ENCODE assay signal across 22 mouse cellular contexts in genomic region chr17:30406002-30406401, GRCm38 (mm10).
DNase-seq lines count a peak whose midpoint lies in the region; ATAC-seq and TF ChIP-seq lines count a peak whose summit lies in the region.
"Had no signal": no experiment of that assay in that cellular context is flagged by ENCODE, and none has a peak within 500 bp of the region (broad histone marks: within the 10 kb centered on the region; RNA-seq: fewer than 3 reads in every experiment).

No protein-coding gene starts in this region.

- H3K9ac ChIP-seq in intestine, postnatal 0 days (ENCODE audit: low read depth, low read length), result no peak overlapping the region
- no peak overlapping the region for H3K9ac ChIP-seq in intestine, embryonic 16.5 days (ENCODE audit: low read depth, low read length)
- H3K9ac ChIP-seq in lung, postnatal 0 days (replicated peaks; ENCODE audit: low read depth), result no peak overlapping the region
- H3K9ac ChIP-seq: embryonic facial prominence, embryonic 15.5 days; limb, embryonic 13.5 days; liver, embryonic 12.5 days; lung, embryonic 15.5 days; neural tube, embryonic 15.5 days had no signal

- H3K27me3 ChIP-seq in intestine, postnatal 0 days (replicated peaks; ENCODE audit: control insufficient read depth, insufficient read depth, low read length), result no peaks in the 10 kb centered on the region
- H3K27me3 ChIP-seq in intestine, embryonic 16.5 days (replicated peaks; ENCODE audit: control insufficient read depth, insufficient read depth, low read length), result no peaks in the 10 kb centered on the region
- no peaks in the 10 kb centered on the region for H3K27me3 ChIP-seq in lung, postnatal 0 days (replicated peaks; ENCODE audit: insufficient read depth, low read length)
- H3K27me3 ChIP-seq: embryonic facial prominence, embryonic 15.5 days; limb, embryonic 13.5 days; liver, embryonic 12.5 days; lung, embryonic 15.5 days; neural tube, embryonic 15.5 days had no signal

- 93% methylated on average over 7 of the region's 7 CpGs for WGBS in intestine, postnatal 0 days
- 95% methylated on average over 7 of the region's 7 CpGs for WGBS in intestine, embryonic 16.5 days
- 95% methylated on average over 7 of the region's 7 CpGs for WGBS in lung, postnatal 0 days

- no peaks in the 10 kb centered on the region for H3K36me3 ChIP-seq in intestine, postnatal 0 days (ENCODE audit: control insufficient read depth, insufficient read depth)
- H3K36me3 ChIP-seq in intestine, embryonic 16.5 days (ENCODE audit: control insufficient read depth, insufficient read depth, low read length), result no peaks in the 10 kb centered on the region
- no peaks in the 10 kb centered on the region for H3K36me3 ChIP-seq in lung, postnatal 0 days (ENCODE audit: insufficient read depth, low read length)
- H3K36me3 ChIP-seq: embryonic facial prominence, embryonic 15.5 days; limb, embryonic 13.5 days; liver, embryonic 12.5 days; lung, embryonic 15.5 days; neural tube, embryonic 15.5 days had no signal

- H3K4me3 ChIP-seq in intestine, postnatal 0 days (ENCODE audit: low read depth, low read length), result no peak overlapping the region
- H3K4me3 ChIP-seq in intestine, embryonic 16.5 days (ENCODE audit: low read length), result no peak overlapping the region
- no peak overlapping the region for H3K4me3 ChIP-seq in lung, postnatal 0 days (ENCODE audit: low read depth, low read length)
- H3K4me3 ChIP-seq: embryonic facial prominence, embryonic 15.5 days; limb, embryonic 13.5 days; liver, embryonic 12.5 days; lung, embryonic 15.5 days; neural tube, embryonic 15.5 days had no signal

- no peak overlapping the region for H3K4me2 ChIP-seq in intestine, postnatal 0 days (replicated peaks; ENCODE audit: low read depth)
- no peak overlapping the region for H3K4me2 ChIP-seq in intestine, embryonic 16.5 days (ENCODE audit: low read depth, low read length)
- H3K4me2 ChIP-seq in lung, postnatal 0 days (replicated peaks; ENCODE audit: low read depth, low read length), result no peak overlapping the region
- H3K4me2 ChIP-seq: embryonic facial prominence, embryonic 15.5 days; limb, embryonic 13.5 days; liver, embryonic 12.5 days; lung, embryonic 15.5 days; midbrain, embryonic 11.5 days; neural tube, embryonic 15.5 days had no signal

- no peak for DNase-seq in lung, postnatal 0 days (ENCODE audit: low spot score)
- DNase-seq in lung, postnatal 14 days, result no peak
- DNase-seq in NIH3T3 (ENCODE audit: low read depth), result peak; percentile 27
- no peak for DNase-seq in spleen, adult 18-20 months
- no peak for DNase-seq in urinary bladder, postnatal 10 days (ENCODE audit: low spot score)
- DNase-seq: adrenal gland, postnatal 36 days; cerebellum, adult 11 months; cerebellum, adult 9-11 months; gastrocnemius, postnatal 36 days; kidney, adult 11 months; right cerebral cortex, adult 18-20 months; right cerebral cortex, postnatal 4 days; thymus, adult 2 months had no signal

- TF ChIP-seq EP300 in lung, postnatal 0 days (IDR thresholded peaks at IDR 0.05), result no peak

- ATAC-seq in intestine, postnatal 0 days, result no peak
- ATAC-seq in intestine, embryonic 16.5 days, result no peak
- no peak for ATAC-seq in lung, postnatal 0 days
- ATAC-seq: hindbrain, embryonic 16.5 days; liver, embryonic 12.5 days had no signal

- no peaks in the 10 kb centered on the region for H3K4me1 ChIP-seq in intestine, postnatal 0 days (replicated peaks; ENCODE audit: control insufficient read depth, insufficient read depth, low read length)
- no peaks in the 10 kb centered on the region for H3K4me1 ChIP-seq in intestine, embryonic 16.5 days (ENCODE audit: control insufficient read depth, insufficient read depth, low read length)
- no peaks in the 10 kb centered on the region for H3K4me1 ChIP-seq in lung, postnatal 0 days (ENCODE audit: insufficient read depth, low read depth, low read length)
- H3K4me1 ChIP-seq: embryonic facial prominence, embryonic 15.5 days; liver, embryonic 12.5 days; lung, embryonic 15.5 days had no signal

- TF ChIP-seq CTCF in intestine, postnatal 0 days (IDR thresholded peaks at IDR 0.05; ENCODE audit: low read depth), result peak; percentile 66
- TF ChIP-seq CTCF in lung, postnatal 0 days (IDR thresholded peaks at IDR 0.05), result peak; percentile 54

- peaks cover 3% of the 10 kb centered on the region; the same call in 1 of the 2 replicates for H3K9me3 ChIP-seq in intestine, postnatal 0 days (ENCODE audit: control insufficient read depth)
- H3K9me3 ChIP-seq in intestine, embryonic 16.5 days (ENCODE audit: control insufficient read depth, low read length), result no peaks in the 10 kb centered on the region
- no peaks in the 10 kb centered on the region for H3K9me3 ChIP-seq in lung, postnatal 0 days (ENCODE audit: low read length)
- H3K9me3 ChIP-seq: embryonic facial prominence, embryonic 15.5 days; lung, embryonic 15.5 days; neural tube, embryonic 15.5 days had no signal

- H3K27ac ChIP-seq in intestine, postnatal 0 days (ENCODE audit: low read depth, low read length), result no peak overlapping the region
- no peak overlapping the region for H3K27ac ChIP-seq in intestine, embryonic 16.5 days (ENCODE audit: low read length)
- no peak overlapping the region for H3K27ac ChIP-seq in lung, postnatal 0 days (ENCODE audit: low read length)
- H3K27ac ChIP-seq: embryonic facial prominence, embryonic 15.5 days; limb, embryonic 13.5 days; liver, embryonic 12.5 days; lung, embryonic 15.5 days; neural tube, embryonic 15.5 days had no signal
